Mouse (Mus musculus) MEL (cell line): ENCODE data around the gene Plau. TPM values are rescaled to one million over a fixed set of nuclear protein-coding genes. Genes with fewer than 3 reads are reported as not detected.

Source experiments
- DNase-seq: peaks from one replicate; pipeline ENCODE4 v3.0.0; 2011; ENCODE audit warnings: low read depth, low spot score
- H3K27ac ChIP-seq: 2 replicates; pipeline ENCODE4 v1.5.1; 2012; ENCODE audit warnings: low read depth, mild to moderate bottlenecking, control low read depth, low read length, moderate library complexity; ENCODE audit not compliant: control insufficient read depth
- H3K27me3 ChIP-seq, 2 experiments: fragments of 150-350 bp in 1 of 2; sonication (generic) in 1 of 2; 2 replicates each; pipeline ENCODE4 v1.6.1; 2012; ENCODE audit warnings: low read length in 2 of 2, mild to moderate bottlenecking in 2 of 2, improper control_type of control experiment in 1 of 2, moderate library complexity in 1 of 2; ENCODE audit not compliant: insufficient read depth in 2 of 2, control insufficient read depth in 1 of 2
- H3K36me3 ChIP-seq, 2 experiments: 2 replicates each; pipeline ENCODE4 v1.6.1; 2012 to 2014; ENCODE audit warnings: low read length in 2 of 2, improper control_type of control experiment in 1 of 2, inconsistent platforms in 1 of 2, mild to moderate bottlenecking in 1 of 2; ENCODE audit not compliant: insufficient read depth in 2 of 2, control insufficient read depth in 1 of 2
- H3K4me1 ChIP-seq, 2 experiments: fragments of 150-350 bp in 1 of 2; sonication (generic) in 1 of 2; 2 replicates each; pipeline ENCODE4 v1.6.1; 2012; ENCODE audit warnings: low read length in 2 of 2, improper control_type of control experiment in 1 of 2, mild to moderate bottlenecking in 1 of 2; ENCODE audit not compliant: insufficient read depth in 2 of 2, control insufficient read depth in 1 of 2
- H3K4me3 ChIP-seq, 2 experiments: fragments of 150-350 bp in 1 of 2; sonication (generic) in 1 of 2; 2 replicates each; pipeline ENCODE4 v1.5.1; 2012; ENCODE audit warnings: low read depth in 2 of 2, low read length in 2 of 2, mild to moderate bottlenecking in 2 of 2, moderate library complexity in 2 of 2, control low read depth in 1 of 2, improper control_type of control experiment in 1 of 2; ENCODE audit not compliant: control insufficient read depth in 1 of 2, insufficient read depth in 1 of 2
- H3K79me2 ChIP-seq: 2 replicates; pipeline ENCODE4 v1.6.1; 2012; ENCODE audit warnings: mild to moderate bottlenecking, low read length, moderate library complexity; ENCODE audit not compliant: control insufficient read depth, poor library complexity, insufficient read depth
- H3K9ac ChIP-seq: 2 replicates; pipeline ENCODE4 v1.6.1; 2012; ENCODE audit warnings: low read depth, mild to moderate bottlenecking, control low read depth, low read length, moderate library complexity; ENCODE audit not compliant: control insufficient read depth, poor library complexity, severe bottlenecking
- H3K9me3 ChIP-seq: fragments of 150-350 bp; sonication (generic); replicated peaks from 2 replicates; pipeline ENCODE4 v1.6.1; 2012; ENCODE audit warnings: mild to moderate bottlenecking, low read length, improper control_type of control experiment, moderate library complexity; ENCODE audit not compliant: insufficient read depth
- BHLHE40 ChIP-seq: IDR thresholded peaks from 2 replicates; pipeline ENCODE4 v1.6.1; 2012; ENCODE audit warnings: low read depth, mild to moderate bottlenecking, inconsistent platforms, low read length, improper control_type of control experiment, borderline replicate concordance
- CHD1 ChIP-seq: IDR thresholded peaks from 2 replicates; pipeline ENCODE4 v1.6.1; 2012; ENCODE audit warnings: low read depth, mild to moderate bottlenecking, inconsistent platforms, low read length, improper control_type of control experiment
- CHD2 ChIP-seq: IDR thresholded peaks from 2 replicates; pipeline ENCODE4 v1.6.1; 2011; ENCODE audit warnings: low read length, improper control_type of control experiment
- CTCF ChIP-seq, 3 experiments: IDR thresholded peaks in 2 of 3; conservative IDR thresholded peaks in 1 of 3; 2 replicates each; pipeline ENCODE4 v1.5.1; 2011 to 2012; ENCODE audit warnings: low read length in 3 of 3, low read depth in 2 of 3, mild to moderate bottlenecking in 2 of 3, improper control_type of control experiment in 1 of 3, inconsistent platforms in 1 of 3, mixed read lengths in 1 of 3, moderate library complexity in 1 of 3; ENCODE audit not compliant: control insufficient read depth in 1 of 3, insufficient read depth in 1 of 3, poor library complexity in 1 of 3, severe bottlenecking in 1 of 3
- E2F4 ChIP-seq: IDR thresholded peaks from 2 replicates; pipeline ENCODE4 v1.6.1; 2011; ENCODE audit warnings: low read depth, low read length, improper control_type of control experiment, borderline replicate concordance
- EP300 ChIP-seq, 2 experiments: IDR thresholded peaks; 2 replicates each; pipeline ENCODE4 v1.6.1; 2011; ENCODE audit warnings: improper control_type of control experiment in 2 of 2, low read length in 2 of 2, low read depth in 1 of 2, mild to moderate bottlenecking in 1 of 2
- ETS1 ChIP-seq: IDR thresholded peaks from 2 replicates; pipeline ENCODE4 v1.6.1; 2012; ENCODE audit warnings: low read depth, mild to moderate bottlenecking, inconsistent platforms, low read length, improper control_type of control experiment, moderate library complexity
- GABPA ChIP-seq: IDR thresholded peaks from 2 replicates; pipeline ENCODE4 v1.6.1; 2012; ENCODE audit warnings: low read depth, mild to moderate bottlenecking, inconsistent platforms, low read length, improper control_type of control experiment, moderate library complexity
- HCFC1 ChIP-seq: IDR thresholded peaks from 2 replicates; pipeline ENCODE4 v1.6.1; 2012; ENCODE audit warnings: low read depth, mild to moderate bottlenecking, inconsistent platforms, low read length, improper control_type of control experiment, moderate library complexity
- JUND ChIP-seq: IDR thresholded peaks from 2 replicates; pipeline ENCODE4 v1.6.1; 2011; ENCODE audit warnings: low read depth, mild to moderate bottlenecking, improper control_type of control experiment, low read length
- KAT2A ChIP-seq: conservative IDR thresholded peaks from 2 replicates; pipeline ENCODE4 v1.6.1; 2012; ENCODE audit warnings: low read depth, low read length, improper control_type of control experiment, inconsistent platforms
- MAFK ChIP-seq: IDR thresholded peaks from 2 replicates; pipeline ENCODE4 v1.6.1; 2011; ENCODE audit warnings: low read depth, mild to moderate bottlenecking, low read length, improper control_type of control experiment, borderline replicate concordance
- MAX ChIP-seq: IDR thresholded peaks from 2 replicates; pipeline ENCODE4 v1.6.1; 2011; ENCODE audit warnings: low read length, improper control_type of control experiment
- MAZ ChIP-seq: IDR thresholded peaks from 2 replicates; pipeline ENCODE4 v1.6.1; 2012; ENCODE audit warnings: low read depth, mild to moderate bottlenecking, inconsistent platforms, low read length, improper control_type of control experiment
- MXI1 ChIP-seq: IDR thresholded peaks from 2 replicates; pipeline ENCODE4 v1.6.1; 2011; ENCODE audit warnings: mild to moderate bottlenecking, low read depth, low read length, improper control_type of control experiment
- MYB ChIP-seq: IDR thresholded peaks from 2 replicates; pipeline ENCODE4 v1.6.1; 2011; ENCODE audit warnings: mild to moderate bottlenecking, low read depth, low read length, improper control_type of control experiment
- MYC ChIP-seq: IDR thresholded peaks from 2 replicates; pipeline ENCODE4 v1.6.1; 2011; ENCODE audit warnings: low read depth, mild to moderate bottlenecking, low read length, improper control_type of control experiment, moderate library complexity
- NELFE ChIP-seq: IDR thresholded peaks from 2 replicates; pipeline ENCODE4 v1.6.1; 2011; ENCODE audit warnings: low read depth, low read length, improper control_type of control experiment
- POLR2A ChIP-seq, 2 experiments: IDR thresholded peaks; 2 replicates each; pipeline ENCODE4 v1.6.1; 2011 to 2012; ENCODE audit warnings: low read length in 2 of 2, mild to moderate bottlenecking in 2 of 2, control low read depth in 1 of 2, improper control_type of control experiment in 1 of 2, low read depth in 1 of 2, moderate library complexity in 1 of 2; ENCODE audit not compliant: control insufficient read depth in 1 of 2, insufficient read depth in 1 of 2, poor library complexity in 1 of 2
- RCOR1 ChIP-seq: IDR thresholded peaks from 2 replicates; pipeline ENCODE4 v1.6.1; 2012; ENCODE audit warnings: low read depth, mild to moderate bottlenecking, inconsistent platforms, low read length, improper control_type of control experiment
- SIN3A ChIP-seq: IDR thresholded peaks from 2 replicates; pipeline ENCODE4 v1.6.1; 2012; ENCODE audit warnings: low read length, improper control_type of control experiment, inconsistent platforms
- TAL1 ChIP-seq: IDR thresholded peaks from 2 replicates; pipeline ENCODE4 v1.6.1; 2012; ENCODE audit warnings: mild to moderate bottlenecking, inconsistent platforms, low read length, moderate library complexity, mixed read lengths
- TBP ChIP-seq: IDR thresholded peaks from 2 replicates; pipeline ENCODE4 v1.8.0; 2011; ENCODE audit warnings: low read depth, low read length, improper control_type of control experiment
- TCF12 ChIP-seq: IDR thresholded peaks from 2 replicates; pipeline ENCODE4 v1.6.1; 2014; ENCODE audit warnings: low read depth, mild to moderate bottlenecking, inconsistent platforms, low read length, improper control_type of control experiment, moderate library complexity
- UBTF ChIP-seq: IDR thresholded peaks from 2 replicates; pipeline ENCODE4 v1.6.1; 2012; ENCODE audit warnings: low read depth, mild to moderate bottlenecking, inconsistent platforms, low read length, improper control_type of control experiment, moderate library complexity, borderline replicate concordance; ENCODE audit not compliant: insufficient read depth
- USF1 ChIP-seq: IDR thresholded peaks from 2 replicates; pipeline ENCODE4 v1.6.1; 2014; ENCODE audit warnings: low read depth, mild to moderate bottlenecking, inconsistent platforms, low read length, improper control_type of control experiment, moderate library complexity
- ZKSCAN1 ChIP-seq: IDR thresholded peaks from 2 replicates; pipeline ENCODE4 v1.6.1; 2012; ENCODE audit warnings: low read depth, mild to moderate bottlenecking, inconsistent platforms, low read length, improper control_type of control experiment, moderate library complexity
- ZMIZ1 ChIP-seq: IDR thresholded peaks from 2 replicates; pipeline ENCODE4 v1.6.1; 2012; ENCODE audit warnings: low read depth, mild to moderate bottlenecking, inconsistent platforms, low read length, improper control_type of control experiment, moderate library complexity
- ZNF384 ChIP-seq: IDR thresholded peaks from 2 replicates; pipeline ENCODE4 v1.6.1; 2012; ENCODE audit warnings: low read depth, mild to moderate bottlenecking, inconsistent platforms, low read length, improper control_type of control experiment
- polyA plus RNA-seq, 2 experiments: library from polyadenylated mRNA; stranded (reverse) in 1 of 2; unstranded in 1 of 2; fragments of >175 nt in 1 of 2; fragments of >200 nt in 1 of 2; gene quantifications; 2 replicates each; pipeline versions ENCODE4 v1.2.1 to v1.2.4; 2012; ENCODE audit warnings: low replicate concordance in 2 of 2, low read depth in 1 of 2; ENCODE audit not compliant: insufficient read length in 2 of 2, insufficient read depth in 1 of 2, missing spikeins in 1 of 2
- total RNA-seq: library from RNA; depleted of rRNA; stranded (reverse); fragments of 300-350 nt; gene quantifications from 2 replicates; pipeline ENCODE4 v1.2.3, GENCODE M21; 2012

Gene Plau
- total and polyA plus RNA-seq, 3 experiments = 0.04 TPM; not detected in 2

DNA sequence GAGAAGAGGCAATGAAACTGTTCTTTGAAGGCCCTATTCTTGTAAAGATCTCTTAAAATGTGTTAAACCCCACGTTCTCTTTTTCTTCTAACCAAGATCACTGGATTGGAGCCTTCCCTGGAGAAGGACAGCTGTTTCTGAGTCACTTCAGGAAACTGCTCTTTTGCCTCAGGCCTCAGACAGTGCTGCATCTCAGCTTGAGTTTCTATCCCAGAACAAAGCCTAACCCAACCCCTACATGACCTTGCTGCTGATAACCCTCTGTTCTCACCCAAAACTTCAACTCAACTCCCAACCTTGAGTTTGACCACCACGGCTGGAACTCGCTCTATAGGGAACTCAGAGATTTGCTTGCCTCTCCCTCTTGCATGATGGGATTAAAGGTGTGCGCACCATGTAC, 27.1 kb upstream of the Plau start:
- no peak overlapping the region for H3K4me3 ChIP-seq
- H3K79me2 ChIP-seq = no peaks in the 10 kb centered on the region
- no peaks in the 10 kb centered on the region for H3K9me3 ChIP-seq
- H3K27ac ChIP-seq = no peak overlapping the region
- TF ChIP-seq EP300 (IDR thresholded peaks at IDR 0.05; ENCODE audit: low read depth in 1 of 2, low read length in 2 of 2) = no peak
- no peak for TF ChIP-seq CHD2
- TF ChIP-seq POLR2A (IDR thresholded peaks at IDR 0.05; ENCODE audit: control insufficient read depth in 1 of 2, insufficient read depth in 1 of 2, low read depth in 1 of 2, low read length in 2 of 2, poor library complexity in 1 of 2) = no peak
- TF ChIP-seq ZMIZ1 = no peak
- no peak for TF ChIP-seq TCF12
- TF ChIP-seq MYB = no peak
- TF ChIP-seq ZKSCAN1 = no peak
- no peak for TF ChIP-seq MAFK
- no peak for TF ChIP-seq HCFC1
- no peak for TF ChIP-seq E2F4
- TF ChIP-seq KAT2A = no peak
- TF ChIP-seq GABPA = no peak
- TF ChIP-seq MYC = no peak
- TF ChIP-seq TBP = no peak
- TF ChIP-seq MXI1 = no peak
- no peak for TF ChIP-seq ETS1
- TF ChIP-seq TAL1 = no peak
- H3K27me3 ChIP-seq = peaks cover 6 to 8% of the 10 kb centered on the region in 2 experiments
- H3K9ac ChIP-seq = no peak overlapping the region
- peaks cover 0 to 2% of the 10 kb centered on the region in 2 experiments; a peak in 1 of 4 replicates for H3K4me1 ChIP-seq
- DNase-seq = no peak
- H3K36me3 ChIP-seq = no peaks in the 10 kb centered on the region

DNA sequence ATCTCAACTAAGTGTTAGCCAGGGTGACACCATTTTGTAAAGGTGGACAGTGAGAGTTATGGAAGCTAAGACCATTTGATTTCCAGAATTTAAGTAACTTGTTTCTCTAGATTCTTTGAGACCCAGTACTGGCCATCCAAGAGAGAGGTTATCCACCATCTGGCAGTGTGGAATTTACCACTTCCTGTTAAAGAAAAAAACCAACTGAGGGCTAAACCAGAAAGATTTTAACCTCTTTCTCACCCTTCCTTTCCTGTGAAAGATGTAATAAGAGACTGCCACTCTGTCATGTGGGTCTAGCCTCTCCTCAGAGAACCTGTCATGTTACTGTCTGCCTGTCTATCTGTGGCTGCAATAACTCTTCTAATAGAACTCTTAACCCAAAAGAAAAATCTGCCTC, 26.6 kb upstream of the Plau start:
- no peak for DNase-seq
- TF ChIP-seq MXI1 (no peak), USF1 (no peak), CHD2 (no peak), NELFE (no peak), KAT2A (no peak), CHD1 (no peak), HCFC1 (no peak), BHLHE40 (no peak), MAX (no peak), MAZ (no peak), UBTF (no peak), ZNF384 (no peak), TCF12 (no peak), POLR2A (IDR thresholded peaks at IDR 0.05; ENCODE audit: control insufficient read depth in 1 of 2, insufficient read depth in 1 of 2, low read depth in 1 of 2, low read length in 2 of 2, poor library complexity in 1 of 2) (no peak), SIN3A (no peak), JUND (no peak), RCOR1 (no peak), CTCF (IDR thresholded peaks at IDR 0.05 in 2 of 3, conservative IDR thresholded peaks at IDR 0.05 in 1 of 3; ENCODE audit: control insufficient read depth in 1 of 3, insufficient read depth in 1 of 3, low read depth in 2 of 3, low read length in 3 of 3, poor library complexity in 1 of 3, severe bottlenecking in 1 of 3) (no peak)
- no peak overlapping the region for H3K9ac ChIP-seq
- H3K4me3 ChIP-seq = no peak overlapping the region
- H3K79me2 ChIP-seq = no peaks in the 10 kb centered on the region
- no peaks in the 10 kb centered on the region for H3K4me1 ChIP-seq
- no peaks in the 10 kb centered on the region for H3K36me3 ChIP-seq
- H3K9me3 ChIP-seq = no peaks in the 10 kb centered on the region
- H3K27me3 ChIP-seq = peaks cover 4 to 7% of the 10 kb centered on the region in 2 experiments
- no peak overlapping the region for H3K27ac ChIP-seq
